Mouse (Mus musculus) neural tube, embryonic 11.5 days (tissue): Measurements from ENCODE around the gene Foxf1. TPM values are rescaled to one million over a fixed set of nuclear protein-coding genes. Genes with fewer than 3 reads are reported as not detected.

Experiments
- ATAC-seq: fragments of 200-750 bp; cut with Nextera tagmentation; 2 replicates; pipeline ENCODE4 v1.8.0; 2017; ENCODE audit warnings: moderate number of reproducible peaks, mild to moderate bottlenecking, moderate TSS enrichment, moderate library complexity; ENCODE audit not compliant: insufficient read depth, low FRiP score, low TSS enrichment
- DNase-seq: peaks from one replicate; pipeline ENCODE4 v3.0.0-alpha.2; 2015; ENCODE audit warnings: low spot score
- H3K27ac ChIP-seq: fragments of 300-500 bp; sonication (generic); 2 replicates; pipeline ENCODE4 v1.5.1; 2014; ENCODE audit warnings: low read depth, mild to moderate bottlenecking, low read length
- H3K27me3 ChIP-seq: fragments of 300-500 bp; sonication (generic); 2 replicates; pipeline ENCODE4 v1.6.1; 2014; ENCODE audit warnings: mild to moderate bottlenecking, low read length, mixed read lengths; ENCODE audit not compliant: control insufficient read depth, insufficient read depth
- H3K36me3 ChIP-seq: fragments of 300-500 bp; sonication (generic); 2 replicates; pipeline ENCODE4 v1.6.1; 2014; ENCODE audit warnings: mild to moderate bottlenecking, low read length, moderate library complexity, mixed read lengths; ENCODE audit not compliant: control insufficient read depth, insufficient read depth
- H3K4me1 ChIP-seq: fragments of 300-500 bp; sonication (generic); 2 replicates; pipeline ENCODE4 v1.6.1; 2014; ENCODE audit warnings: low read length, mixed read lengths; ENCODE audit not compliant: control insufficient read depth, insufficient read depth
- H3K4me2 ChIP-seq: fragments of 300-500 bp; sonication (generic); 2 replicates; pipeline ENCODE4 v1.6.1; 2014; ENCODE audit warnings: low read depth, mild to moderate bottlenecking, moderate library complexity
- H3K4me3 ChIP-seq: fragments of 300-500 bp; sonication (generic); 2 replicates; pipeline ENCODE4 v1.5.1; 2014; ENCODE audit warnings: low read depth, low read length
- H3K9ac ChIP-seq: fragments of 300-500 bp; sonication (generic); 2 replicates; pipeline ENCODE4 v1.6.1; 2014; ENCODE audit warnings: mild to moderate bottlenecking, low read length
- H3K9me3 ChIP-seq: fragments of 300-500 bp; sonication (generic); 2 replicates; pipeline ENCODE4 v1.6.1; 2016; ENCODE audit warnings: low read length; ENCODE audit not compliant: control insufficient read depth
- WGBS: fragments of 180-500 bp; shearing (Covaris S2); extraction: QIAGEN DNeasy Blood & Tissue Kit; methylation state at CpG from one replicate; pipeline ENCODE4 v1.1.7; 2014; 5-methylcytosine and 5-hydroxymethylcytosine counted together
- polyA plus RNA-seq: library from polyadenylated mRNA; unstranded; fragments of >200 nt; fragmentation: Nextera tagmentation; extraction: Ambion mirVana; gene quantifications from 2 replicates; pipeline ENCODE4 v1.2.1, GENCODE M21; 2014

The Foxf1 gene
- polyA plus RNA-seq, 1 experiment from 2014 or later, result 2.6 TPM

GRCm38 (mm10) chr8:121071454-121071853 is 12.7 kb upstream of the Foxf1 start:
- Histone ChIP-seq H3K4me3 (no peak overlapping the region), H3K36me3 (no peaks in the 10 kb centered on the region), H3K4me2 (no peak overlapping the region), H3K9me3 (no peaks in the 10 kb centered on the region), H3K9ac (no peak overlapping the region), H3K27me3 (peaks cover 78% of the 10 kb centered on the region), H3K27ac (no peak overlapping the region), H3K4me1 (0 out of 2 replicates have a peak, but pooled peaks cover 4% of the 10 kb centered on the region)
- ATAC-seq (no peak), DNase-seq (no peak)
- 2% methylated on average over 12 of the region's 12 CpGs for WGBS

DNA sequence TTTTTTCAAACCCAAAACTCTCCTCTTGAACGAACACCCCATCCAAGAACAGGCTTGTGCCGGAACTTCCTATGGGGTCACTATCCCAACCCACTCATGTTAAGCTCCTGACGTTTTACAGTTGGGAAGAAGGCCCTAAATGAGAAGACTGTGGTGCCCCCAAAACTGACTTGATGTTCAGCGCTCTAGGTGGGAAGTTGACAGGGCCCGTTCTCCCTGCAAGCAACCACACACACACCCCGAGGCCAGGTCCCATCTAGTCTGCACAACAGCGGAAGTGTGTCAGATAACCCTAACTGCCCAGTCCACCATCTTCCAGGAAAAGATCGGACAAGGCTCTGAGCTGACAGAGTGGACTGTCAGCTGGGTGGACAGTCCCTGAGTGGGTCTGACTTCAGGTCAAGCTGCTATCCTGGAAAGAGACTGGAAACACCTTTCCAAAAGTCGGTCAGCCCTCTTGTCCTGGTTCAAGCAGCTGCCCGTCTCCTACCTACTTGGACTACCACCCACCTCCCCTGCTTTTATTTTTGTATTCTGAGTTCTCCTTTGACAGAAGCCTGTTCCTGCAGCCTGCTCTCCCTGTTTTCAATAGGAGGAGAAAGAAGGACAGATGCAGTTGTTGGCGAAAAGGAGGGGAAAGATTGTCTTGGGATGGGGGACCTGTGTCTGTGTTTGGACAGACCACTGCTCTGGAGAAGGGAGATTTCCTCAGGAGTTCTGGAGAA is 11.6 kb upstream of the Foxf1 start:
- Histone ChIP-seq H3K9ac (no peak overlapping the region), H3K9me3 (no peaks in the 10 kb centered on the region), H3K4me2 (no peak overlapping the region), H3K27ac (no peak overlapping the region), H3K36me3 (no peaks in the 10 kb centered on the region), H3K4me3 (no peak overlapping the region), H3K27me3 (peaks cover 89% of the 10 kb centered on the region), H3K4me1 (0 out of 2 replicates have a peak, but pooled peaks cover 4% of the 10 kb centered on the region)
- ATAC-seq (no peak), DNase-seq (no peak)
- WGBS, result 3% methylated on average over 11 of the region's 11 CpGs

- H3K9ac ChIP-seq, result no peak overlapping the region
These were observed 10.7 kb upstream of the Foxf1 start for GRCm38 (mm10) chr8:121073174-121074107.

GRCm38 (mm10) chr8:121074108-121074847 is 9.9 kb upstream of the Foxf1 start:
- H3K36me3 ChIP-seq, result no peaks in the 10 kb centered on the region
- no peak overlapping the region for H3K27ac ChIP-seq
- under 1% methylated on average over 15 of the region's 15 CpGs for WGBS
- H3K4me2 ChIP-seq, result no peak overlapping the region
- H3K27me3 ChIP-seq, result peaks cover 94% of the 10 kb centered on the region
- no peaks in the 10 kb centered on the region for H3K9me3 ChIP-seq
- DNase-seq, result no peak
- no peak for ATAC-seq
- H3K4me1 ChIP-seq, result 0 out of 2 replicates have a peak, but pooled peaks cover 4% of the 10 kb centered on the region
- no peak overlapping the region for H3K9ac ChIP-seq
- no peak overlapping the region for H3K4me3 ChIP-seq

More at GRCm38 (mm10) chr8:121073174-121074107, 10.7 kb upstream of the Foxf1 start:
- no peaks in the 10 kb centered on the region for H3K9me3 ChIP-seq
- H3K27me3 ChIP-seq, result peaks cover 94% of the 10 kb centered on the region
- DNase-seq (no peak), ATAC-seq (no peak)
- H3K4me2 ChIP-seq, result no peak overlapping the region
- H3K36me3 ChIP-seq, result no peaks in the 10 kb centered on the region
- 0 out of 2 replicates have a peak, but pooled peaks cover 4% of the 10 kb centered on the region for H3K4me1 ChIP-seq
- no peak overlapping the region for H3K4me3 ChIP-seq
- H3K27ac ChIP-seq, result no peak overlapping the region
- under 1% methylated on average over 48 of the region's 48 CpGs for WGBS

DNA sequence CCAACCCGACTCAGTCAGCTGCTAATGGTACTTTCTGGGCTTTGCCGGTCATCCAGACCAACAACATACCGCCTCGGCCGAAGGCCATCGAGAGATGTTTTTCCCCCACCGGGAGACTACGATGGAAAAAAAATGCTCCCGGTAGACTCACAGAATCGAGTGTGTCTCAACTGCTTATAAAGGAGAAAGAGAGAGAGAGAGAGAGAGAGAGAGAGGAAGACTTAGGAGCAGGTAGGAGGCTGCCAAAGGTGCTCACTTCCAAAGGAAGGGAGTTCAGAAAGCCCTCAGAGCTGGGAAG is 9.4 kb upstream of the Foxf1 start:
- no peak overlapping the region for H3K9ac ChIP-seq
- DNase-seq (no peak), ATAC-seq (no peak)
- H3K27ac ChIP-seq, result no peak overlapping the region
- H3K4me2 ChIP-seq, result no peak overlapping the region
- H3K27me3 ChIP-seq, result peaks cover 95% of the 10 kb centered on the region
- no peaks in the 10 kb centered on the region for H3K9me3 ChIP-seq
- 0 out of 2 replicates have a peak, but pooled peaks cover 4% of the 10 kb centered on the region for H3K4me1 ChIP-seq
- 1% methylated on average over 10 of the region's 10 CpGs for WGBS
- H3K4me3 ChIP-seq, result no peak overlapping the region
- no peaks in the 10 kb centered on the region for H3K36me3 ChIP-seq

DNA sequence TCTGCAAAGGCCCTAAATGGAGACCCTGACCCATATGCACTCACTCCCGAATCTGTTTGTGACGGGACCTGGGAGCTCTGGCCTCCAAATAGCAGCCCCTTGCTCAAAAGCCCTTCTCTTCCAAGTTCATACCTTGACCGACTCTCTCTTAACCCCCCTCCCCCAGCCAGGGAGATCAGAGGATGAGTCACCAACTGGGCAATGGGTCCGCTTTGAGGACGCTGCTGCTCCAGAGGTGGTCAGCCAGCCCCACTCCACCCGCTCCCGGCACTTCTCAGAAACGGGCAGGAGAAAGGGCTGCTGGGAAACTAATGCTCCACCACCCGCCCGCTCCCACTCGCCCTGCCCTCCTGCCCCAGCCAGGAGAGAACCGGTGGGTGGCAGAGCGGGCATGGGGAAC is 8.2 kb upstream of the Foxf1 start:
- Histone ChIP-seq H3K27ac (no peak overlapping the region), H3K4me2 (no peak overlapping the region), H3K27me3 (peaks cover 95% of the 10 kb centered on the region), H3K9me3 (no peaks in the 10 kb centered on the region), H3K9ac (no peak overlapping the region), H3K4me1 (0 out of 2 replicates have a peak, but pooled peaks cover 4% of the 10 kb centered on the region), H3K36me3 (no peaks in the 10 kb centered on the region), H3K4me3 (no peak overlapping the region)
- DNase-seq (no peak), ATAC-seq (no peak)
- under 1% methylated on average over 13 of the region's 13 CpGs for WGBS

GRCm38 (mm10) chr8:121076555-121076954 is 7.6 kb upstream of the Foxf1 start:
- Histone ChIP-seq H3K27ac (no peak overlapping the region), H3K4me2 (no peak overlapping the region), H3K4me1 (0 out of 2 replicates have a peak, but pooled peaks cover 4% of the 10 kb centered on the region), H3K9me3 (no peaks in the 10 kb centered on the region), H3K27me3 (peaks cover 95% of the 10 kb centered on the region), H3K36me3 (no peaks in the 10 kb centered on the region), H3K9ac (no peak overlapping the region), H3K4me3 (no peak overlapping the region)
- DNase-seq (no peak), ATAC-seq (no peak)
- WGBS, result under 1% methylated on average over 7 of the region's 7 CpGs

DNA sequence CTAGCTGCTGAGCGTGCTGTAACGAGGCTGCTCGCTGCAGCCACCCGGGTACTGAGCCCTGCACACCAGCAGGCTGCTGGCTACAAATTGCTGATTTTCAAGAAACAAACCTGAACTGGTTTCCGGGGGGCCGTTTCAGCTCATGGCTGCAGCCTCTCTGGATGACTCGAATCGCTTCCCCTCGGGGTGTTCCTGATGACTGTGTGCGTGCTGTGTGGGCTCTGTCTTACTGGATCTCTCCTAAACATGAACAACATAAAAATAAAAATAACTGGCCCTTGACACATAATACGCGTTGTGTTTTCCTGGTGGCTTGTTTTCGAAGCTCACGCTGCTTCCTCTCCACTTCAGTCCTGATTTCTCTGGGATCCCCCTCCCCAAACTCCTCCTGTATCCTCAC is 5.5 kb upstream of the Foxf1 start:
- H3K27me3 ChIP-seq, result peaks cover 95% of the 10 kb centered on the region
- no peak overlapping the region for H3K4me2 ChIP-seq
- WGBS, result 2% methylated on average over 14 of the region's 14 CpGs
- no peak for ATAC-seq
- no peaks in the 10 kb centered on the region for H3K36me3 ChIP-seq
- no peak overlapping the region for H3K27ac ChIP-seq
- H3K9ac ChIP-seq, result no peak overlapping the region
- peaks cover 3% of the 10 kb centered on the region; the same call in 1 of the 2 replicates for H3K4me1 ChIP-seq
- no peak for DNase-seq
- H3K4me3 ChIP-seq, result no peak overlapping the region
- H3K9me3 ChIP-seq, result no peaks in the 10 kb centered on the region
